Mouse (Mus musculus): ENCODE results near the gene Col2a1.

Col2a1 gene

DNA sequence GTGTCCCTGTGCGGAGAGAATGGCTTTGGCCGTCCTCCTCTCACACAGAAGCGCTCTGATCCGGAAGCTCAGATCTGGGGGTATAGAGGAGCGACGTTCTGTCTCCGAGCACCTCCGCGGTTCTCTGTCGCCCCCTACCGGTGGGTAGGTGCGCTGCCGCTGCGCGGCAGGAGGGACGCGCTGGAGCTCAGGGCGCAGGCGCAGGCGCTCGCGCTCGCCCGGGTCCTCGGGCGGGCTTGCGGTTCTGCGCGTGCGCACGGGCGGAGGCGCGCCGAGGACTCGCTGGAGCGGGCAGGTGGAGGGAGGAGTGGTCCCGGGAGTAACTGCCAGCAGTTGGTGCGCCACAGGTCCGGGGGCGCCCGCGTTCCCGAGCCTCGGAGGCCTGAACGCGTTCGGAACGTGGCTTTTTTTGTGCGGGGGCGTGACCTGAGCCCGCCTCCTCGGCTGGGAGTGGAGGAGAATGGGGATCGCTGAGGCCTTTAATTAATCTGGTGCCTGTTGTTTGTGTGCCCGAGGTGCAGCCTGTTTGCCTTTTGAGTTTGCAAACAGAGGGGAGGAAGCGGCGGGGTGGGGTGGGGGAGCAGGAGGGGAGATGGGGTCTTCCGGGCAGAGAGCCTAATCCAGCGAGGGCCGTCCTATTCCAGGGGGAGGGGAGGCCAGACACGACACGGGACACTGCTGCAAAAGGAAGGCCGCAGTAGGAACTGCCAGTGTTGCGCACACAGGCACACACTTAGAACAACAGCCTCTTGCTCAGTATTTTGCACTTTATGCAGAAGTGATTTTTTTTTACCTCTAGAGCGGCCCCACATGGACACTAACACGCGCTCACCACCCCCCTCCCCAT is 40.3 kb downstream of the Col2a1 start, which contains the start of gene Tmem106c:
TSS of gene Tmem106c (plus strand) at position 212 of the 847 bp plus-strand sequence.
- peak; percentile 97 for DNase-seq (ENCODE audit: low read depth, low spot score)

GRCm38 (mm10) chr15:97963329-97963988 is 41.0 kb downstream of the Col2a1 start:
- peak; percentile 72 for DNase-seq (ENCODE audit: low read depth, low spot score)

- no peak for DNase-seq (ENCODE audit: low read depth, low spot score)
Measured at GRCm38 (mm10) chr15:97956416-97956815, 48.1 kb downstream of the Col2a1 start.

DNA sequence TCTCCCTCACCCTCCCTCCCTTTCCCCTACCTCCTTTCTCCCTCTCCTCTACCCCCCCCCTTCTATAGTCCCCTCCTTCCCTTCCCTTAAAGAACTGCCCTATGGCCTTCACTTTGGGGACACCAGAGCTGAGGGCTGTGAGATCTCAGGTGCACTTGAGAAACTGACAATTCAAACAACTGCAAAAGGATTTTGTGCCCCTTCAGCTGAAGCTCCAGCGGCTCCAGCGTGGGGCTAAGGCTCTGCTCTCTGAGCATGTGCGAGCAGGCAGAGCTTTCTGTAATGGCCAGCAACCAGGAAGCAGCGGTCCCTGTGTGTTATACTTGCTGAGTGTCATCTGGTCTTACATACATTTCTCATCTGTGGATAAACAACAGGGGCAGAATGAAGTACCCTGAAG is 48.8 kb downstream of the Col2a1 start:
- no peak for DNase-seq (ENCODE audit: low read depth, low spot score)

GRCm38 (mm10) chr15:97955286-97955685 is 49.2 kb downstream of the Col2a1 start:
- DNase-seq (ENCODE audit: low read depth, low spot score): no peak

GRCm38 (mm10) chr15:97954671-97955070 is 49.8 kb downstream of the Col2a1 start:
- DNase-seq (ENCODE audit: low read depth, low spot score): no peak

- DNase-seq (ENCODE audit: low read depth, low spot score): no peak
Measured at GRCm38 (mm10) chr15:97952889-97953189, 51.7 kb downstream of the Col2a1 start.

- DNase-seq (ENCODE audit: low read depth, low spot score): peak; percentile 67
Measured at GRCm38 (mm10) chr15:97952137-97952888, 52.2 kb downstream of the Col2a1 start.

DNA sequence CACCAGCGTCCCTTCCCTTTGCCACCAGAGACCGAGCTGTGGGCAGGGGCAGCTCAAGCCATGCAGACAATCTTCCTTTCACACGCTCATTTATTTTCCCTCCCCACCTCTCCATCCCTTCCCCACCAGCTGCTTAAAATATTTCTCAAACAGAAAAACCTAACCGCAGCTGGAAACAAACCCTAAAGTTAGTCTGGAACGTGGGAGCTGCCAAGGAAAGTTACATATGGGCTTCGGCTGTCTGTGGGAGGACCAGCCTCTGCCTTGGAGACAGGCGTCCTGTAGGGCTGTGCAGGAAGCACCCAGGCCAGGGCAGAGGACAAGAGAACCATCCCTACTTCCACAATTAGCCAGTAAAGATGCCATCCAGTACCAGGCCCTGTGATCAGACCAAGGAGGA is 54.3 kb downstream of the Col2a1 start:
- no peak for DNase-seq (ENCODE audit: low read depth, low spot score)

DNA sequence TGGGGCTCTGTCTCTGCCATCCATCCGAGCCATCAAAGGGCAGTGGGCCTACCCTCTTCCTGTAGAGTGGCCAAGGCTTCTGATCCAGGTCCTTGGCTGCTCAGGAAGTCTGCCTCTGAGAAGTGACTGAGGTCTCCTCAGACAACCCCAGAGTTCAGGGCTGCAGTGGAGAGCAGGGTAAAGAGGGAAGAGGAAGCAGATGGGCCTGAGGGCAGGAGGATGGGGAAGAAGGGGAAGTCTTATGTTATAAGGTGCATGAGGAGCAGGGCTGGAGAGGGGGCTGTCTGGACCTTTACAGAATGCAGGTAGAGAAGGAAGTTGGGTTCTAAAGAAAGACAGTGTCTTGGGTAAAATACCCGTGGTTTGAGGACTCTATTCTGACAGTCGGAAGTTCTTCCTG is 54.8 kb downstream of the Col2a1 start:
- no peak for DNase-seq (ENCODE audit: low read depth, low spot score)

GRCm38 (mm10) chr15:97948720-97949119 is 55.8 kb downstream of the Col2a1 start:
- no peak for DNase-seq (ENCODE audit: low read depth, low spot score)

DNA sequence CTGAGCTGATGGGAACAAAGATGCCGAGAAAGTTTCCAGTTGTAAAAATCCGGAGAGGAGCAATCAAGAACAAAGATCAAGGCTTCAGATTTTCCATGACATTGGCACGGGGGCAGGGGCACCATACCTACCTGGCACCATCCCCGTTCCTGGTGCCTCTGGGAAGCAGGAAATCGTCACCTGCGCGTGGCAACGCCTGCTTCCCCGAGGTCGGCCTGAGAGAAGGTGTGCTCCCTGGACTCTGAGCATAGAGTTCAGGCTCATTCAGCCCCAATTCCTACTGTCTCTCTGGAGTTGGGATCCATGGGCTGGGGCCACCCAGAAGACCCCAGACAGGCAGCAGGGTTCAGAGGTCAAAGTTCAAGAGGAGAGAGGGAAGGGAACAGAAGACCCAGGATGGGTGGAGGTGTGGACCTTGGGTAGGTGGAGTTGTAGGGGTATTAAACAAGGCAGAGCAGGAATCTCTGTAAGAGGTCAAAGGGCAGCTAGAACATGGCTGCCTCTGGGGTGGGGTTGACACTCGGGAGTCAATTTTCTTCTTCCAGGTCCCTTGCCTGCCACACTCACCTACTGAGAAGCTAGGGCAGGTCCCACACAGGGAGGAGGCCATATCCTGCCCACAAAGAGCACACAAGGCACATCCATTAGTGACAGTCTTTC is 58.7 kb downstream of the Col2a1 start:
- no peak for DNase-seq (ENCODE audit: low read depth, low spot score)

DNA sequence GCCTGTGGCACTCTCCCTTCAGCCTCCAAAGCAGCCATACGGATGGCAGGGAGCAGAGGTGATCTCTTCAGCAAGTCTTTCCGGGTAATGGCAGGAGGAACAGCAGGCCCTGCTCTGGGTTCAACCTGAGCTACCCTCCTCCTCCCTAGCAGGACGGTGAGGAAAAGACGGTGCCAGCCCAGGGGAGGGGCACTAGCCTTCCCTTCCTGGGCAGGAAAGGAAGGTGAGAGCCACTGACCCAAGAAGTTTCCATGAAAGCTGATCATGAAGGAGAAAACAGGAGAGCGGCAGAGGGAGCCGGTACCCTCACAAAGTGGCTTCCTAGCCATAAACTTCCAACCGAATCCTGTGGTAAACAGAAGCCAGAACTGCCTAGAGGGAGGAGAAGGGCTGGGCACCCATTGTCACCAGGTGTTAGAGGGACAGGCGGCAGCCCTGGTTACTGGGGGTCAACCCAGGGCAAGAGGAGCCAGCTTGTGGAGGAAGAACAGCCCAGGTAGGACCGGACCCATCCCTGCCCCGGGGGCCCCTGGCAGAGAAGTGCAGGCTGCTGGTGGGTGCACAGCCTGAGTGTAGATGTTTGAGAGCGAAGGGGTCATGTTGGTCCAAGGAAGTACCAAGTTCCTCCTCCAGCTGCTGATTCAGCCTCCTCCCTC is 59.4 kb downstream of the Col2a1 start:
- no peak for DNase-seq (ENCODE audit: low read depth, low spot score)

DNA sequence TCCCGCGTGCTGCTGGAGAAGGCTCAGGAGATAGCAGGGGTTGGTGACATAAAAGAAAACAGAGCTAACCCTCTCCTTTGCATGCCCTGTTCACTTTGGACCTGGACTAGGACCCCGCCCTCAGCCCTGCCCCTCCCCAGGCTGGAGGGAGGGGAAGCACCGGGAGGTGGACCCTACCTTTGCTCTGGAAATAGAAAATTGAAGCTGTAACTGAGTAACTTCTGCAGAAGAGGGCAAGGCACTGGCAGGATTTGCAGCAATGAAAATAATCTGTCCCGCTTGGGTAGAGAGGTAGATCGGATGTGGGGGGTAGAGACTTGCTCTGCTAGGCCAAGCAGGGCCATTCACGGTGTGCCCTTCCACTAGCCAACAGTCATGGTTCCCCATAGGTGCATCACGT is 61.1 kb downstream of the Col2a1 start:
- DNase-seq (ENCODE audit: low read depth, low spot score): no peak

GRCm38 (mm10) chr15:97942538-97942937 is 62.0 kb downstream of the Col2a1 start:
- DNase-seq (ENCODE audit: low read depth, low spot score): no peak

DNA sequence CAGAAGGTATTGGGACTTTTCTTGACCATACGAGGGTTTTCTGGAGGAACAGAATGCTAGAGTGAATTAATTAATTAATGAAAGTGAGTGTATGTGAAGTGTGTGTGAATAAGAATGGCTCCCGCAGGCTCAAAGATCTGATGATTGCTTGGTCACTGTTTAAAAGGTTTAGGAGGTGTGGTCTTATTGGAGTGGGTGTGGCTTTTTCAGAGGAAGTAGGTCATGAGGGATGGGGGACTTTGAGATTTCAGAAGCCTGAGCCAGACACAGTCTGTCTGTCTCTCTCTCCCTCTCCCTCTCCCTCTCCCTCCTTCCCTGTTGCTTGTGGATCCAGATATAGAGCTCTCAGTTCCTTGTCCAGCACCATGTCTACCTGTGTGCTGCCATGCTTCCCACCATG is 63.2 kb downstream of the Col2a1 start:
- no peak for DNase-seq (ENCODE audit: low read depth, low spot score)

- no peak for DNase-seq (ENCODE audit: low read depth, low spot score)
Measured at GRCm38 (mm10) chr15:97940088-97940487, 64.4 kb downstream of the Col2a1 start.

DNA sequence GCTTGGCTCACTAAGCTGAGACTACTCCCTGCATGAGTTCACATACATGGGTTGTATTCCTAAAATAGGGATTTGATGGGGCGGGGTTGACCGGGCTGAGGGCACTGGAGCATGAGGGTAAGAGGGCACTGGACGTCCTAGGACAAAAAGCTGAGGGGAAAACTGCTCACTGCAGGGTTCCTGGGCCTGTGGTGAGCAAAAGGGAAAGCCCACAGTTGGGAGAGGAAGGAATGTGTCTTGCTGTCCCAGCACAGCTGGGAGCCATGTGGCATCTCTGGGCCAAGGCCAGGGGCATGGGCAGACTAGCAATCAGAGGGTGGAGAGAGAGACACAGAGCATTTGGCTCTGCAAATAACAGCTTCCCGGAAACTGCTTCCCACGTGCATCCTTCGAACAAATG is 65.9 kb downstream of the Col2a1 start:
- DNase-seq (ENCODE audit: low read depth, low spot score): no peak

GRCm38 (mm10) chr15:97932441-97932840 is 72.1 kb downstream of the Col2a1 start:
- no peak for DNase-seq (ENCODE audit: low read depth, low spot score)

GRCm38 (mm10) chr15:97929259-97929824 is 75.2 kb downstream of the Col2a1 start:
- no peak for DNase-seq (ENCODE audit: low read depth, low spot score)

DNA sequence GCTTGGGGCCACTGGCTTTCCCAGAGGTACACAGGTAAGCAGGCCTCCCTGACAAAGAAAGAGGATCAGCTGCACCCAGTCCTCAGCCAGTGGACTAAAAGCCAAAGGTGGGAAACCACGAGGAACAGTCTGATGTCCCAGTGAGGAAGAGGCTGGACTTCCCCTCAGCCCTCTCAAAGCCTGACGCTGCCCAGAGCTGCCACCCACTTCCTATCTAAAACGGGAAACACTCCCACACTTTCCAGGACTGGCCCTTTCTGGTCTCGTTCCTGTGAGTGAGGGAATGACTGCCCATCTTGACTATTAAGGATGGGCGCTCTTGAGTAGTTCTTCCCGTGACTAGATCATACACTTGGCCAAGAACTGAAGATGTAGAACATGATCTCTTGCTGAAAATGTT is 76.7 kb downstream of the Col2a1 start:
- no peak for DNase-seq (ENCODE audit: low read depth, low spot score)
